Mouse (Mus musculus) small intestine, adult 2 months (tissue): Measurements from ENCODE around the gene Gm10295.

Experiments
- CTCF ChIP-seq: fragments of 200-500 bp; IDR thresholded peaks from 2 replicates; pipeline ENCODE4 v1.5.1; 2012; ENCODE audit warnings: low read depth, mild to moderate bottlenecking, control low read depth, inconsistent platforms, low read length, moderate library complexity, mixed read lengths; ENCODE audit not compliant: insufficient replicate concordance, insufficient read length; ENCODE audit errors: extremely low read depth
- POLR2A ChIP-seq: fragments of 200-500 bp; IDR thresholded peaks from 2 replicates; pipeline ENCODE4 v1.6.1; 2012; ENCODE audit warnings: low read depth, mild to moderate bottlenecking, control low read depth, inconsistent platforms, low read length, moderate library complexity

GRCm38 (mm10) chr7:71383341-71384130 is 32.3 kb upstream of the Gm10295 start:
- TF ChIP-seq CTCF = no peak
- TF ChIP-seq POLR2A = no peak
